Mouse (Mus musculus) thymus, adult 2 months (tissue): Measurements from ENCODE around the gene Rab1a. TPM values are rescaled to one million over a fixed set of nuclear protein-coding genes. Genes with fewer than 3 reads are reported as not detected.
A peak's percentile ranks its signal among the peaks of the same experiment; 100 is the strongest.

Experiments
- DNase-seq: peaks from one replicate; pipeline ENCODE4 v3.0.0; 2021
- H3K27ac ChIP-seq: fragments of 200-500 bp; 2 replicates; pipeline ENCODE4 v1.5.1; 2012; ENCODE audit warnings: low read length, control low read depth; ENCODE audit not compliant: control insufficient read depth, insufficient read depth
- H3K27me3 ChIP-seq: fragments of 200-500 bp; 2 replicates; pipeline ENCODE4 v1.6.1; 2012; ENCODE audit warnings: mild to moderate bottlenecking, low read length, moderate library complexity, mixed read lengths; ENCODE audit not compliant: control insufficient read depth, insufficient read depth
- H3K36me3 ChIP-seq: fragments of 200-500 bp; 2 replicates; pipeline ENCODE4 v1.6.1; 2012; ENCODE audit warnings: mild to moderate bottlenecking, low read length, moderate library complexity; ENCODE audit not compliant: control insufficient read depth, insufficient read depth
- H3K4me1 ChIP-seq: fragments of 200-500 bp; replicated peaks from 2 replicates; pipeline ENCODE4 v1.6.1; 2012; ENCODE audit warnings: low read length; ENCODE audit not compliant: control insufficient read depth, insufficient read depth
- H3K4me3 ChIP-seq: fragments of 200-500 bp; 2 replicates; pipeline ENCODE4 v1.5.1; 2012; ENCODE audit warnings: mild to moderate bottlenecking, low read length, control low read depth, moderate library complexity; ENCODE audit not compliant: control insufficient read depth, insufficient read depth
- CTCF ChIP-seq: fragments of 200-500 bp; IDR thresholded peaks from 2 replicates; pipeline ENCODE4 v1.5.1; 2012; ENCODE audit warnings: mild to moderate bottlenecking, control low read depth, low read length, moderate library complexity, borderline replicate concordance; ENCODE audit not compliant: control insufficient read depth, poor library complexity, insufficient read depth; ENCODE audit errors: extremely low read depth
- POLR2A ChIP-seq: fragments of 200-500 bp; IDR thresholded peaks from 2 replicates; pipeline ENCODE4 v1.6.1; 2012; ENCODE audit warnings: mild to moderate bottlenecking, low read length, control low read depth, moderate library complexity; ENCODE audit not compliant: control insufficient read depth, poor library complexity, insufficient read depth; ENCODE audit errors: extremely low read depth
- WGBS: fragments of 180-500 bp; shearing (Covaris S2); methylation state at CpG from one replicate; pipeline ENCODE4 v1.1.7; 2018; 5-methylcytosine and 5-hydroxymethylcytosine counted together
- polyA plus RNA-seq: library from polyadenylated mRNA; depleted of rRNA; stranded (reverse); fragments of >200 nt; gene quantifications from 2 replicates; pipeline ENCODE4 v1.2.3, GENCODE M21; 2012

Gene Rab1a
- polyA plus RNA-seq, 1 experiment, result 38.8 TPM

DNA sequence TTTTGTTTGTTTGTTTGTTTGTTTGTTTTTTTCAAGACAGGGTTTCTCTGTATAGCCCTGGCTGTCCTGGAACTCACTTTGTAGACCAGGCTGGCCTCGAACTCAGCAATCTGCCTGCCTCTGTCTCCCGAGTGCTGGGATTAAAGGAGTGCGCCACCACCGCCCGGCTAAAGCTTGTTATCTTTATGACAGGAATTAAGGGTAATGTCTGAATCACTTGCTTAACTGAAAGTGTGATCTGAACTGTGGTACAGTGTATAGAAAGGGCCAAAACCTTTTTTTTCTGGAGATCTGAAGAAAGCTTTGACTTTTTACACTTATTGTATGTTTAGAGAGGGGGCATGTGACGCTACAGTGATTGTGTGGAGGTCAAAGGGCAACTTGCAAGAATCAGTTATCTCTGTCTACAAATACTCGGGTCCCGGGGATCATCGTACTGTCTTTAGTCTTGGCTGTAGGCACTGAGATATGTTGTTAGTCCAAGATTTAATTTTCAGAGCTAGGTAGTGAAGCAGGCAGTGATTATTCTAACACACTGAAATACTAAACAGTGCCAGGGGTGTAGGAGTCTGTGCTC is 3.7 kb downstream of the Rab1a start:
- 94% methylated on average over 9 of the region's 9 CpGs for WGBS
- no peak for DNase-seq
- Histone ChIP-seq H3K4me1 (peaks cover 5% of the 10 kb centered on the region), H3K4me3 (no peak overlapping the region), H3K36me3 (no peaks in the 10 kb centered on the region), H3K27ac (no peak overlapping the region), H3K27me3 (no peaks in the 10 kb centered on the region)
- TF ChIP-seq POLR2A, result no peak
- TF ChIP-seq CTCF, result no peak

DNA sequence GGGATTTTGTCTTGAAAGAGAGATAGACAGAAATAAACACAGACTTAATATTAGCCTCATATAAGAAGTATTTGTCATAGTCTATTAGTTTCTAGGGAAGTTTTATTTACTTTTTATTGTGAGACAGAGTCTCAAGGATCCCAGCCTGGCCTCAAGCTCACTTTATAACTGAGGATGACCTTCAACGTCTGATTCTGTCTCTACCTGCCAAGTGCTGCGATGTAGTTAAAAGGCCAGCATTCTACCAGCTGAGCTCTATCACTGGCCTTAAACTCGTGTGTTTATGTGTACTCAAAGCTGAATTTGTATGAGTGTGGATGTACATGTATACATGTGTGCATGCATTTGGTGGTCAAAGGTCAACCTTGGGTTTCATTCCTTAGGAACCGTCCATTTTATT is 4.3 kb downstream of the Rab1a start:
- no peak overlapping the region for H3K27ac ChIP-seq

DNA sequence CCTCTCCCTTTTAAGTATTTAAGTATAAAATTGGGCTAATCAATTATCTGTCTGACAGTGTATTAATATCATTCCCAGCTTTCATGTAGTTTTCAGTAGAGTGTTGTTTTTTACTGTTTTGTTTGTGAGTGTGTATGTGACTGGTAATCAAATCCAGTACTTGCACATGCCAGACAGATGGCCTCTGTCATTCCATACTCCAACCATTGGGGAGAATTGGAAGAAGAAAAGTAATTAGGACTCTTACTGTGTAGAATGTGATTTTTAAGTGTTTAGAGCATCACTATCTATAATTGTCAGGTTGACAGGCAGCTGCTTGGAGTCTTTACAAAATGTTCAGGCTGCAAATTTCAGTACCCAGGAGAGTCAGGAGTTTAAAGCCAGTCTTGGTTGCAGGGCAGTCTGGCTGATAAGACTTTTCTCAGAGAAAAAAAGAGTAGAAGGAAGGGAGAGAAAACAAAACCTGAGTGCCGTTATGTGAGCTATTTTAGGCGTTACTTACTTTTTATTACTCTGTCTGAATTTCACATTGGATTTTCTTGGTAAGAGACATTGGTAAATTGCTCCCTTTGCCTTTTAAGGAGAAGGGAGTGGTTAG is 5.5 kb downstream of the Rab1a start:
- no peak overlapping the region for H3K4me3 ChIP-seq
- no peak overlapping the region for H3K27ac ChIP-seq
- TF ChIP-seq CTCF (no peak), POLR2A (no peak)
- no peaks in the 10 kb centered on the region for H3K27me3 ChIP-seq
- peaks cover 5% of the 10 kb centered on the region for H3K4me1 ChIP-seq
- no peaks in the 10 kb centered on the region for H3K36me3 ChIP-seq
- no peak for DNase-seq
- 82% methylated on average over 2 of the region's 2 CpGs for WGBS

More for the DNA sequence above, 4.3 kb downstream of the Rab1a start:
- no peak for DNase-seq
- H3K27me3 ChIP-seq, result no peaks in the 10 kb centered on the region
- no peaks in the 10 kb centered on the region for H3K36me3 ChIP-seq
- peaks cover 5% of the 10 kb centered on the region for H3K4me1 ChIP-seq
- 90% methylated on average over 4 of the region's 4 CpGs for WGBS
- TF ChIP-seq POLR2A, result no peak
- no peak for TF ChIP-seq CTCF
- H3K4me3 ChIP-seq, result no peak overlapping the region

DNA sequence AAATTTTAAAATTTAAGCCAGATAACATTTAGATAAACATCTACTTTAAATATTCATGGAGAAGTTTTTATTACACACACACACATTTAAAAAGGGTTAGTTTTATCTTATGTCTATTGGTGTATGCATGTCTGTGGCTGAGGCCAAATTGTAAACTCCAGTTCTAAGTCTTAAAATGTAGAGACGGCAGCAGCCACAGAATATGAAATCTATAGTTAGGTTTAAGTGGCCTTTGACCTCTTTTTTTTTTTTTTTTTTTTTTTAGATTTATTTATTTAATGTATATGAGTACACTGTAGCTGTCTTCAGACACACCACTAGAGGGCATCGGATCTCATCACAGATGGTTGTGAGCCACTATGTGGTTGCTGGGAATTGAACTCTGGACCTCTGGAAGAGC is 6.4 kb downstream of the Rab1a start:
- Histone ChIP-seq H3K4me3 (no peak overlapping the region), H3K27ac (no peak overlapping the region), H3K4me1 (peaks cover 4% of the 10 kb centered on the region), H3K27me3 (no peaks in the 10 kb centered on the region), H3K36me3 (no peaks in the 10 kb centered on the region)
- DNase-seq, result no peak
- no peak for TF ChIP-seq POLR2A
- no peak for TF ChIP-seq CTCF
- 91% methylated on average over 2 of the region's 2 CpGs for WGBS

DNA sequence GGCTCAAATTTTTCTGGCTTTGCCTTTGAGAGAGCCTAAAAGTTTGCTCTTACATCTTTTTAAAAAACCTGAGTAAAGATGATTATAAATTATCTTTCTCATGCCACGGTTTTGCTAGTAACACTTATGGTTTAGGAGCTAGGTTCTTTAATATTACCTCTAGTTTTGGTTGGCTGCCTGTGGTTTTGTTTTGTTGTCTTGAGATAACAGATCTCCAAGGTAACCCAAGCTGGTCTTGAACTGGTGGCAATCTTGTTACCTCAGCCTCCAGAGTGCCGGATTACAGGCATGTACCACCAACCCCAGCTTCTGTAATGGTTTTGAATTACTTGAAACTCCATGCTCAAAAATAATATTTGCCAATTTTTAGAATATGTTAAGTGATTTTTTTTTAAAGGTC is 10.6 kb downstream of the Rab1a start:
- Histone ChIP-seq H3K4me3 (no peak overlapping the region), H3K4me1 (no peaks in the 10 kb centered on the region; the same call in 1 of the 2 replicates), H3K27me3 (no peaks in the 10 kb centered on the region), H3K36me3 (peaks cover 4% of the 10 kb centered on the region; the same call in 1 of the 2 replicates), H3K27ac (no peak overlapping the region)
- WGBS, result 20% methylated on average over 2 of the region's 2 CpGs
- DNase-seq, result no peak
- TF ChIP-seq POLR2A, result no peak
- no peak for TF ChIP-seq CTCF

DNA sequence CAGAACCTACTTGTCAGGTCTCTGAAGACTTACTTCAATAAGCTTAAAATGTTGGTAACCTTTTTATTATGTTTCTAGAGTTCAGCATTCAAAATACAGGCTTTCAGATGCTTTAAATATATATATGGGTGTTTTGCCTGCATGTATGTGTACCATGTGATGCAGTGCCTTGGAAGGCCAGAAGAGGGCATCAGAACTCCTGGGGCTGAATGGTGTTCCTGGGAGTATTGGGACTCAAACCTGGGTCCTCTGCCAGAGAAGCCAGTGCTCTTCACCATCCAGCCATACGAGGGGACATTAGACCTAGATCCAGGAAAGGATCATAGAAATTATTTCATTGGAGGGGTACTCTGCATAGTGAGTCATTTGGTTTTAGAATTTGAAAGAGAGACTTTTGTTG is 13.5 kb downstream of the Rab1a start:
- Histone ChIP-seq H3K27me3 (no peaks in the 10 kb centered on the region), H3K27ac (no peak overlapping the region), H3K36me3 (peaks cover 31% of the 10 kb centered on the region), H3K4me3 (no peak overlapping the region), H3K4me1 (no peaks in the 10 kb centered on the region; the same call in 1 of the 2 replicates)
- WGBS, result 100% methylated on average over 1 of the region's 1 CpGs
- TF ChIP-seq CTCF, result no peak
- TF ChIP-seq POLR2A, result no peak
- peak; percentile 52 for DNase-seq

DNA sequence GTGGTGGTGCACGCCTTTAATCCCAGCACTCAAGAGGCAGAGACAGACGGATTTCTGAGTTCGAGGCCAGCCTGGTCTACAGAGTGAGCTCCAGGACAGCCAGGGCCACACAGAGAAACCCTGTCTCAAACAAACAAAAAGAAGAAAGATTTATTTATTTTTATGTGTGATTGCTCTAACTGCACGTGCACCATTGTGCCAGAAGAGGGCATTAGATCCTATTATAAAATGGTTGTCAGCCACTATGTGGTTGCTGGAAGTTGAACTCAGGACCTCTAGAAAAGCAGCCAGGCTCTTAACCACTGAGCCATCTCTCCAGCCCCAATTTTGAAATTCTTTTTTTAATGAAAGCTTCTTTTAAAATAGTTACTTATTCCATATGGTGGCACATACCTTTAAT is 15.2 kb downstream of the Rab1a start:
- WGBS, result 95% methylated on average over 4 of the region's 4 CpGs
- Histone ChIP-seq H3K4me3 (no peak overlapping the region), H3K4me1 (no peaks in the 10 kb centered on the region), H3K36me3 (peaks cover 45% of the 10 kb centered on the region), H3K27ac (no peak overlapping the region), H3K27me3 (no peaks in the 10 kb centered on the region)
- DNase-seq, result peak; percentile 19
- TF ChIP-seq POLR2A (no peak), CTCF (no peak)
